Mouse (Mus musculus): ENCODE data around the gene Gpr146. TPM values are rescaled to one million over a fixed set of nuclear protein-coding genes. Genes with fewer than 3 reads are reported as not detected.

Gpr146 gene
- polyA plus RNA-seq, 2 experiments from 2014 or later, result 8.1 to 11.3 TPM

DNA sequence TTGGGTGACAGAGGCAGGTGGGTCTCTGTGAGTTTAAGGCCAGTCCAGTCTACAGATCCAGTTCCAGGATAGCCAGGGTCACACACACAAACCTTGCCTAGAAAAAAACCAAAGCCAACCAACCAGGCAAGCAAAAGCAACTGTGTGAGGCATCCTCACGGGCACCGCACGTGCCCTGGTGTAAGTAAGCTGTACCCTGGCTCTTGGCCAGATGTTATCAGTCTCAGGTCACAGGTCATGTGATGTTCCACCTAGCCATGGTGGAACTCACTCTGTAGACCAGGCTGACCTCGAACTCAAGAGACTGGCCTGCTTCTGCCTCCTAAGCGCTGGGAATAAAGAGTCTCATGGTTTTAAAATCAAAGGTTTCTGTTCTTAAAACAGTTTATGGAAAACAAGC lies 18.3 kb upstream of the Gpr146 start:
- no peak for ATAC-seq

DNA sequence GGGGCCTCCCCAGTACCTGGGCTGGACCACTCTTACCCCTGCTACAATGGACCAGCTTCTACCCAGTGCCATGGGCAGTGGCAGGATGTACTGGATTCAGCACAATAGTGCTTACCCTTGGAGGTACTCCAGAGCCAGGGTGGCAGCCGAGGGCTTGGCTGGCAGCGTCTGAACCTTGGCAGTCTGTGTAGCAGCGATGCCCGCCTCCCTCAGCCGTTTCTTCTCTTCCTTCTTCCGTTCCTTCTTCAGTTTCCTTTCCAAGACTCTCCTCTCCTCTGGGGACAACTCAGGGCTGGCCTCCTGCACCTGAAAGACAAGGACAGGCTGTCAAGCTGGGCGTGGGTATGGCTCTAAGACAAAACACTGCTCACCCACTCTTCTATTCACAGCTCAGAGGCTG lies 13.6 kb upstream of the Gpr146 start:
- ATAC-seq, result no peak

DNA sequence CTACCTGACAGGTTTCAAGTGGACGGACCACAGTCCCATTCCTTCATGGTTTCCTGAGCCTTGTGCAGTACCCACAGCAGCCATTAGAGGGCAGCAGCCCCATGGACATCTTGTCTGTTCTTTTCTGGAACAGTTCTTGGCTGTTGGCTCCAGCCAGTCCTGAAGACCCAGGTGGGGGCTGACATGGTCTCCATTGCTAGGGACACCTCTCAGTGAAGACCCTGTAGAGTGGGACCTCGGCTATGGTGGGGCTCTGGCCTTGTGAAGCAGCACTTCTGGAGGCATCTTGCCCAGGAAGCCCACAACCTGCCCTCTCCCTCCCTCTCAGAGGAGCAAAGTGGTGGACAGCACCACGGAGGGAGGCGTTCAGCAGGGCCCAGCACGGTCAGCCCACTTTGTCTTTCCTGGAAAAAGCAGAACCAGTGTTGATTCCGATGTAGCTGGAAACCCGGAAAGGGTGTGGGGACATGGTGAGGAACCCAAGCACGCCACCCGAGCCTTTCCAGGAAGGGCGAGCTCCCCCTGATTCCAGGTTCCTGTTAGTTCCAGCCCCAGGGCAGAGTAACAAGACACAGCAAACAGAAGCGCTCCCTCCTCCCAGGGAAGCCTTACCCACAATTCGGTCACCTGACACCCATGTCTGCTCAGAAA lies 13.1 kb upstream of the Gpr146 start:
- ATAC-seq, result peak; percentile 74

DNA sequence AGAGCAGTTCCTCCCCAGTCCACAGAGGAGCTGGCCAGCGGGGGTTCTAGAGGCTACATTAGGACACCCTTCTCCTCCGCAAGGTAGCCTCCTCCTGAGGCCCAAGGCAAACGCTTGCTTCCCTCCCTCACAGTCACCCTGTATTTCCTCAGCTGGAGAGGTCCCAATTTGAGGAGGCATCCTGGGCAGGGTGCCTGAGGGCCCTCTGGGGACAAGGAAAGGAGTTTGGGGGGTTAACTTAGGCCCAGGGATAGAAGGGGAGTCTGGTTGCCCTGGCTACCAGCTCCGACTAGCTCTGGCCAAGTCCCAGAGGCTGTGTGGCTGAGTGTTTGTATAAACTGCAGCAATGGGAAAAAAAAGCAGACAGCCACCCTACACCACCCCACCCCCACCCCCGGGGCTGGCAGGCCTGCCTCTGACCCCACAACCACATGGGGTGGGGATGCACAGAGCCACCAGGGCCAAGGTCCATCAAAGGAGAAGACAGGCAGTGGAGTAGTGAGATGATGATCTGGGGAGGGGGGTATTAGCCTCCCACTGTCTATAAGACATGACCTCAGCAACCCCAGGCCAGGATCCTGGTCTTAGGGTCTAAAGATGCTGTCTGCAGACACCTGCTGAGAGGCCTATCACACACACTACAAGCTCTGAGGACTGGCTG lies 12.5 kb upstream of the Gpr146 start:
- no peak for ATAC-seq

DNA sequence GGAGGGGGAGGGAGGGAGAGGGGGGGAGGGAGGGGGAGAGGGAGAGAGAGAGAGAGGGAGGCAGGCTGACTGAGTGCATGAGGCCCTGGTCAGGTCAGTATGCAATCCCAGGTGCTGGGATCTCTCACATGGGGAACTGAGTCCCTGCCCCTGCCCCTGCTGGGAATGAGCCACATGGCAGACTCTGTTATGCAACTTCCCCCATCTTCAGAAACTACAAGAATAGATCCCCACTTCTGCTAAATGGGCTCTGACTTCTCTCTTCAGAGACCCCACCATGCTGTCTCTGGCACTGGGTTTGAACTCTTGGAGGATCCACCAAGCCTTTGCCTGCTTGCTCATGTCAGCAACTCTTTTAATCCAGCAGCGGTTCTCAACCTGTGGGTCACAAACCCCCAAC lies 11.7 kb upstream of the Gpr146 start:
- no peak for ATAC-seq

DNA sequence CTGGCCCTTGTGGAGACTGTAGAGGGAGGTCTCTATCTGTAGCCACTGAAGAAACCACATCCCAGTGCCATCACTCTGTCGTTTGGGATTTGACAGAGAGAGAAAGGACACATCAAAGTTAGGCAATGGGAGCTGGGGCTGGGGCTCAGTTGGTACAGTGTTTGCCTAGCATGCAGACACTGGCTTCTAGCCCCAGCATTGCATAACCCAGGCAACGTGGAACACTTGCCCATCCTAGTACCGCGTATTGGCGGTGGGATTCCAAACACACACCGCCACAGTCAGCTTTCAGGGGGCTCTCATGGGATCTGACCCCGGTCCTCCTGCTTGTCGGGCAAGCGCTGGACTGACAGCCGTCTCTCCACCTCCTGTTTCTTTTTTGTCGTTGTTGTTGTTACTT lies 11.0 kb upstream of the Gpr146 start:
- ATAC-seq, result no peak

DNA sequence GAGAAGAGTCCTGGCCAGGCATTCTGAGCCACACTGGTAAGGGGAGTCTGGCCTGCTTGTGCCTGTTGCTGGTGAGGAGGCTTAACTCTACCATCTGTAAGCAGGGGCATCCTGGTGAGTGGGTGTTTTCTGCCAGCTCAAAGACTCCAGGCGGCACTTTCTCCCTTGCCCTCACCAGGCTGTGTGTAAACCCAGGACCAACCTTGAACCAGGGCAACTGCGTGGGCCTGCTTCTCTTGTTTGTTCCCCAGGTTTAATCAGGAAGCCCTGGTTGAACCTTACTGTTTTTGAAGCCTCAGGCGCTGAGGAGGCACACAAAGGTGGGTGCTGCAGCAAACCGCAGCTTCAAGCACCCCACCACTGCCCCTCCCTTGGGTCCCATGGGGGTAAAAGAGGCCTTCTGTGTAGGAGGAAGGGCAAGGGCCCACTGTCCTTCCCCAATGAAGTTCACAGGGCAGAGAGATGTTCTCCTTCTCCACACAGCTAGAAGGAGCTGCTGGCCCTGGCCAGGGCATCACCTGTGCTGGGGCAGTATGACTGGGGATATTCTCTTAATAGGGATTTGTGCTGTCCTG lies 9.5 kb upstream of the Gpr146 start:
- no peak for ATAC-seq

DNA sequence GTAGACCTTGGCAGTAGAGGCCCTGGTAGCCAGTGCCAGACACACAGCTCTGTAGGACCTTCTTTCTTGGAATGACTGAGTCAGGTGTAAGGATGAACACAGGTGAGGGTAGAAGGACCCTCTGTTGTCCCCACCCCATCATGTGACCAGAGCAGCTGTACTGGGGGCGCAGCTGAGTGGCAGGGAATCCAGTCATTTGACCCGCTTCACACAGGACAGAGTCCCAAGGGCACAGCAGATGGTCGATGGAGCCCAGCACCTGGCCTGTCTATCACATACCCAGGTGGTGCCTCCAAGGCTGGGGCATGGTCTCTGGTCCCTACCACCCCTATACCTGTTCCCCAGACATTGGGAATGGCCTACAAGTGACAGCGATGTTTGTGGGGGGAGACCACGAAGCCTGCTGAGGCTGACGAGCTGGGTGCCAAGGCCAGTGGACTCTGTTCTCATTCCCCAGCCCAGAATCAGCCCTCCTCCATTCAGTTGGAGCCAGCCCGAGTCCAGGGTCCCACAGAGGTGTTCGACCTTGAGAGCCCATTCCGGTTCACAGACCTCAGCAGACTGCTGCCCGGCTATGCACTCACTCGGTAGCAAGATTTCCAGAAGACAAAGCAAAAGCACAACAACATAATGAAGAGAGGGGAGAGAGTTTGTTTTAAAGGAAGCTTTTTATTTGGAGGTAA lies 8.7 kb upstream of the Gpr146 start:
- ATAC-seq, result no peak

DNA sequence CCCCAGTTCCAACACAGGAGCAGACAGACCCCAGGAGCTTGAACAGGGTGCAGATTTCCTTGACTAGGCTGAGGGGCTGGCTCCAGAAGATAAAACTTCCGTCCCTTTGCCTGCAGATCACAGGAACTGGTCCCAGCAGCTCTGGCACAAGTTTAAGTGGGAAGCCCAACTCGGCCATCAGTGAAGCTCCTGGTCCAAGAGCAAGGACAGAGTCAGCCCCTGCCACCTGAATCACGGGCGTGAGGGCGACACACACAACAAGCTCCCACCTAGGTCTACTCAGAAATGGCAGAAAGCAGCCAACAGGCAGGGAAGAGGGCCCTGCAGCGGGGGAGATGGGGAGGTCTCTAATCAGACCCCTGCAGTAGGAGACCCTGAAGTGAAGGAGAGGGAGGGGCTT lies 7.2 kb upstream of the Gpr146 start:
- no peak for ATAC-seq

DNA sequence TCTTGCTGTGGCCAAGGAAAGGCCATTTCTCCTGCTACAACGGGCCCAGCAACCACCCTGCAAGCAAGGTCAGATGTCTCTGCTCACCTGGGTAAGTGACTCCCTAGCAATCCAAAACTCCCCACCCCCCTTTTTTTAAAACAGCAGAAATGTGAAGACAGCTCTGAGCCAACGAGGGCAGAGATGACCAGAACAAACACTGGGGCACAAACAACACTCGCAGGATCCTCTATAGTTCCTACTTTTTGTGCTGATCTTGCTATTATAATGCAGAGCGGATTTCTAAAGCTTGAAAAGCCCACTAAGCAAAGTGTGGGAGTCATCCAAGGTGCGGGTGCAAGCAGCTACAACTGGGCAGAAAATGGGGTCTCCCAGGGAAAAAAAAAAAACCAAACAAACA lies 6.4 kb upstream of the Gpr146 start:
- no peak for ATAC-seq

DNA sequence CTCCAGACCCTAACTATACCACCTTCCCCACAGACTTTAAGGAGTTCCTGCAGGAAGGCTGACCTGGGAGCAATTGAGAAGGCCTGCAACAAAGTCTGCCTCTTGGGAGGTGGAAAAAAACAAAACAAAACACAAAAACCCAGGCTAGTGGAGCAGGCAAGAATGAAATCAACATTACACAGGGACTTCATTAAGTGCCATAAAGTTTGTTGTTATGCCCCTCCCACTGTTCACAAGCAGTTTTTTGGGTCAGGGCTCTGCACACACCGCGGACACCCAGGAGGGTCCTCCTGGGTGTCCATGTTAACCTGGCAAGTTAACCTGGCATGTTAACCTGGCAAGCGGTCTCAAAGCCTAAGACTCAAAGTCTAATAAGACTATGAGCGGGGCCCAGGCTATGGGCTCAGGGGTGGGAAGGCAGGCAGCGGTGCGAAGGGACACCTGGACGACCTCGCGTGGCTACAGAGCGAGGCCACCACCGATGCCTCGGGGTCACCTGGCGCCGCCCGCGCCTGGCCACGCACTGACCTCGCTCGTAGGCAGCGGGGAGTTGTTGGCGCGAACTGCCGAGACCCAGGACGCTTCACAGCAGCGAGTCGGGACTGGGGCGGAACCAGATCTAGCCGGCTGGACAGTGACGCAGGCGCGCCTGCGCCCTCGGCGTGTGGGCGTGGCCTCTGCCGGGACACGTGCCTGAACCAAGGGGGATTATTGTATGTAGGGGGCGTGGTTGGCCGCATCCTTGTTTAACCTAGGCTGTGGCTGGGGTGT lies 5.7 kb upstream of the Gpr146 start:
- ATAC-seq, result peak; percentile 94

DNA sequence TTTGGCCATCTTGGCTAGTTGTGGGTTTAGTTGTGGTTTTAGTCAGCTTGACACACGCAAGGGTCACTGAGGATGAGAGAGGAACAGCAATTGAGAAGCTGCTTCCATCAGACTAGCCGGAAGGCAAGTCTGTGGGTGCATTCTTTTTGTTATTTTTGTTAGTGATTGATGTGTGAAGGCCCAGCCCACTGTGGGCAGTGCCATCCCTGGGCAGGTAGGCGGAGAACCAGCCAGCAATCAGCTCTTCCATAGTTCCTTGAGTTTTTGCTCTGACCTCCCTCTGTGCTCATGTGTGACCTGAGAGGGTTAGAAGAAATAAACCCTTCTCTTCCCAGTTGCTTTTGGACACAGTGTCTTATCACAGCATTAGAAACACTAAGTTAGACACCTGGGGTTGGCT lies 4.4 kb upstream of the Gpr146 start:
- no peak for ATAC-seq

DNA sequence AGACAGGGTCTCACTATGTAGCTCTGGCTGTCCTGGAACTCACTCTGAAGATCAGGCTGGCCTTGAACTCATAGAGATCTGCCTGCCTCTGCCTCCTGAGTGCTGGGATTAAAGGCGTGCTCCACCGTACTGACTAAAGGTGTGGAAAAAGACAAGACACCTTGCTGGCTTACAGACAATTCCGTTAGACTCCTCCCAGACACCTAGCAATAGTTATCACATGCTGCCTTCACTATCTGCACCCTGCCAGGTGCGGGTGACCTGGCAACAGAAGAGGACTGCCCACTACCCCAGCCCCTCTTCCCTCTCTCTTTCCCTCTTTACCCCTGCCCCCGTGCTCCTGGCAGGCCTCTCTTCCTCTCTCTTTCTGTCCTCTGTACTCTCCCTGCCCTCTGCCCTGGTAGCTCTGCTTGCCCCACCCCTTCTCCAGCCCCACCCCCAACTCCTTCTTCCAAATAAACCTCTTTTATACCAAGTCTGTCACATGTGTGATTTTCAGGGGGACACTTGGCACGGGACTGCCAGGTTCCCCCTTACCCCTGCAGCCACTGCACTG lies 3.5 kb upstream of the Gpr146 start:
- ATAC-seq, result no peak

DNA sequence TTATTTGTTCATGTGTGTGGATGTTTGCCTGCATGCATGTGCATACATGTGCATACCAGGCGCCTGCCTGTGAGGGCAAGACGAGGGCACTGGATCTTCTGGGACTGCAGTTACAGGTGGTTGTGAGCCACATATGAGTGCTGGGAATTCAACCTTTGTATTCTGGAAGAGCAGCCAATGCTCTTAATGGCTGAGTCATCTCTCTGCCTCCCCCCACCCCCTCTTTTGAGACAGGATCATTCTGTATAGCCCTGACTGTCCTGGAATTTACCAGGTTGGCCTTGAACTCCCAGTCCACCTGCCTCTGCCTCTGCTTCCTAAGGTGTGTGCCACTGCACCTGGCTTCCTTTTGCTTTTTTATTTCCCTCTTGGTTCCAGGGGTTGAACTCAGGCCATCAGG lies 2.7 kb upstream of the Gpr146 start:
- ATAC-seq, result no peak

DNA sequence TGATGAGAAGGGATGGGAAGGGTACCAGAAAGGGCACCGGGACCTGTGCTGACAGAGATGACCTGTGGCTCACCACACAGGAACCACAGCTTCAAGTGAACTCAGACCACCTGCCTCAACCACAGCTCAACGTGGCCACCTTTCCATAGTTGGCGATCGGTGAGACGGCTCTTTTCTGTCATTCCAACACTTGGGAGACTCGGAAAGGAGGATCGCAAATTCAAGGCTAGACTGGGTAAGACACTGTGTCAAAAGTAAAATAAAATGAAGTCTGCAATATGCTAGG lies 717 bp downstream of the Gpr146 start:
- ATAC-seq, result no peak

DNA sequence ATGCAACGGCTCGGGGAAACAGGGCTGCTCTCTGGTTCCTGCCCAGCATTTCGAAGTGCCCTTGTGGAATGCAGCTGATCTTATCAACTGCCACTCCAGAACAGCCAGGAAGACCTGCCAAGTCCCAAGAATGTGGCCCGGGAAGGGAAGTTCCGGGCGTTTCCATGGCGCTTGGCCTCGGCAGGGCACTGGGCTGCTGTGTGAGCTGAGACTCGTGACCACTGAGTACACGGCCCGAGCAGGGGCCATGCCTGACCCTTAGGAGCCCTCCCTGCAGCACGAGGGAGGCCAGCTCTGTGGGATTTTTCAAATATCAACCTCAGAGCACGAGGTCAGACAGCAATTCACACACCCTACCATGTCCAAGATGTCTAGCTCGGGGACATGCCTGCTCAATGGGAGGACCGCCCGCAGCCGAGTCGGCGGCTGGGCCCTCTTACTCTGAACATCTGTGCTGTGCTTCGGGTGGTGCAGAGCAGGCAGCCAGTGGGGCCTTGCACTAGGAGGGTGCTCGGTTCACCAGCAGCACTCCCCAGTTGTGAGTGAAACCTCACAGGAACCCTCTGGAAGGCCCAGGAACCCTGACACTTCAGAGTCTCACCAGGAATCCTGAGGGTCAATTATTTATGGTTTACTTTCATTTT lies 1.6 kb downstream of the Gpr146 start:
- ATAC-seq, result no peak

DNA sequence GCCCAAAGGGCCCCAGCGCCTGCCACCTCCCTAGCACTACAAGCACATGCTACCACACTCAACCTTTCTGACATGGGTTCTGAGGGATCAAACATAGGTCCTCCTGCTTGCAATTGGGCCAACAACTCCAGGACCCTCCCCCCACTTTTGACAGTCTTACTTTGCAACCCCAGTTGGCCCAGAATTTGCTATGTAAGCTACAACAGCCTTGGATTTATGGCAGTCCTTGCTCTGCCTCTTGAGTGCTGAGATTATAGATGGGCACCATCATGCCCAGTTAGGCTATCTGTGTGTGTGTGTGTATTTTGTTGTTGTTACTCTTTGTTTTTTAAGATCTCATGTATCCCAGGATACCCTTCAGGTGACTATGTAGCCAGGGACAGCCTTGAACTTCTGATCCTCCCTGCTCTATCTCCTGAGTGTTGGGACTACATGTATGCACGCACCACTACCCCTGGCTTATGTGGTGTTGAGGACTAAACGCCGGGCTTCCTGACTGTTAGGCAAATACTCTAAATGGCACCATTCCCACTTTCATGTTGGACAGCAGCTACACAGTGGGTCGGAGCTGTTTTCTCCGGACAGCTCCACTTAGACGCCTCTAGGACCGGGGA lies 2.4 kb downstream of the Gpr146 start:
- no peak for ATAC-seq

DNA sequence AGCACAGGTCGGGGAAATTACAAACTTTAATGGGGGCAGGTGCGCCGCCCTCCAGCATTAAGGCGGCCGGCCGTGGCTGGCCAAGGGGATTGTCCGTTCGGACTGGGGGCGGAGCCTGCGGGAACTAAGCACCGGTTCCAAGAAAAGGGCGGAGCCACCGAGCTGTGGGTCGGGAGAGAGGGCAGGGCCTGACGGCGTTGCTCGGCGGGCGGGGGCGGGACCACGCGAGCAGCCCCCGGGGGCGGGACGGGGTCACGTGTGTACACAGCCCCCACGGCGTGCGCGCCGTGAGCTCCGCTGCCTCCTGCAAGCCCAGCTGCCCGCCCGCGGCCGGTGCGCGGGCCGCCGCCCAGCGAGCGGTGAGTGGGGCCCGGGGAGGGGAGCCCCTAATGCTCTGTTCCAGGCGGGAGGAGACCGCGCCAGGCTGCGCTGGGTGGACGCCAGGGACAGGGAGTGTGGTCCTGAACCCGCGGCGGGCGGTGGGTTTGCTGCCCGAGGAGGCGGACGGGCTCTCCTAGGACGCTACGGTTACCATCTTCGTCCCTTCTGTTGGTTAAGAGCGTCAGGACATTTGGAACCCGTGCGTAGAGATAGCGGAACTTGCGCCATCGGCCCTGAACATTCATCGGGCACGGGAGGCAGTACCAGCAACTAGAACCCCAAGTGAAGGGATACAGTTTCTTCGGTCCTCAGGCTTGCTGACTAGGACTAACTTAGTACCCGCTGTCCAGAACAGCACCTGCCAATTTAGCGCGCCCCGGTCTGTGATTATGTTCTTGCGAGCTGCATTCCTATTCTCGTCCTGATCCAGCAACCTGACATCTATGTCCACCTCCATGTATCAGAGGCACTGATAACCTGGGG lies 3.1 kb downstream of the Gpr146 start:
- ATAC-seq, result no peak

DNA sequence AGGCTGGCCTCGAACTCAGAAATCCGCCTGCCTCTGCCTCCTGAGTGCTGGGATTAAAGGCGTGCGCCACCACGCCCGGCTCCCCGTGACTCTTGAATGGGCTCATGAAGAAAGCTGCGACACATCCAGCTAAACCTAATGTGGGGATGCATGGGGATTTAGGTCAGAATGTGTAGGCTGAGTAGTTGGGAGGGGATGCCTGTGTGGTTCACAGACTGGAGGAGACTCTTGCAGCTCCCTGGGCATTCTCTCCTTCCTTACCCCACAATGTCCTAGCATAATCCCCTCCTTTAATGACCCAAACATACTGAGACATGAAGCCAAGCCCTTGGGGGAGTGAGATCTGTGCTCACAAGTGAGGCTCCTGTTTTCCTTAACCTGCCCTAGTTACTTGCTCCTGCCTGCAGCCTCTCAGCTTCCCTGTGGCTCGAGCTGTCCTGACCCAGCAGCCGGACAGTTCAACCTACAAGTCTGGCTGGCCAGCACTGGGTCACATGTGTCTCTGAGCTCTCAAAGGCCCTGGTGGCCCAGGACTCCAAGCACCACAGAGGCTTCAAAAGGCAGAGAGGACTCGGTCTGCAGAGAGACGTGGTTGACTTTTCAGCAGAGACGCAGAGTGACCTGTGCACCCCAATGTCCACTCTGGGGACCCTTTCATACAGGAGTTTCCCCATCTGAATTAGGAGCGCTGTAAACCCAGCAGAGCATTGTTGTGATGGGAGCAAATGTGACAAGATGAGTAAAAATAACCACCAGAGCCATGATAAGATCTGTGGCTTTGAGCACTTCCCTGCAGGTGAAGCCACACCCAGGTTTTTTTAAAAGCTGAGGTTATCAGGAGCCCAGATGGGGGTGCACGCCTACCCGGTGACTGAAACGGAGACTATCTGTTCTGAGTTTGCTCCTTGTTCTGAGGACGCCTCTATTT lies 4.4 kb downstream of the Gpr146 start:
- peak; percentile 74 for ATAC-seq

DNA sequence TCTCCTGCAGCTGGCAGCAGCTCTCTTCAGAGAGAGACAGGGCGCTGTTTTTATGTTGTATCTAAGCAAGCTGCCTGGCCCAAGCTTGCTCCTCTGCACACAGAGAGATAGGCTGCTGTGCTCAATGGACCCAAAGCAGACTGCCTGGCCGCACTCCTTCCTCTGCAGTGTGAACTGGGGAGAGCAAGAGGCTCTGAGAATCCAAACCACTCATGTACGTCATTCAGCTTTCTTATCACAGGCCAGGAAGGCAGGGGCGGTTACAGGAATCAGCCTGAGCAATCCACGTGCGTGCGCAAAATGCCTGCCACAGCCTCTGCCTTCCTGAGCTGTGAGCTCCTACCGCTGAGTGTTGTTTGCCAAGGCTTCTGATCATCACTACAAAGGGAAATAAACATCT lies 5.3 kb downstream of the Gpr146 start:
- ATAC-seq, result peak; percentile 71
